Mouse (Mus musculus) midbrain, embryonic 15.5 days (tissue): ENCODE data around the gene Nr3c2. TPM values are rescaled to one million over a fixed set of nuclear protein-coding genes. Genes with fewer than 3 reads are reported as not detected.

Experiments used
- ATAC-seq: fragments of 200-750 bp; cut with Nextera tagmentation; replicated peaks from 2 replicates; pipeline ENCODE4 v1.8.0; 2017; ENCODE audit warnings: moderate TSS enrichment
- H3K27ac ChIP-seq: fragments of 300-500 bp; sonication (generic); 2 replicates; pipeline ENCODE4 v1.5.1; 2015; ENCODE audit warnings: mild to moderate bottlenecking, inconsistent platforms
- H3K27me3 ChIP-seq: fragments of 300-500 bp; sonication (generic); replicated peaks from 2 replicates; pipeline ENCODE4 v1.6.1; 2015; ENCODE audit warnings: inconsistent platforms
- H3K36me3 ChIP-seq: fragments of 300-500 bp; sonication (generic); replicated peaks from 2 replicates; pipeline ENCODE4 v1.6.1; 2015; ENCODE audit warnings: inconsistent platforms
- H3K4me1 ChIP-seq: fragments of 300-500 bp; sonication (generic); 2 replicates; pipeline ENCODE4 v1.6.1; 2015; ENCODE audit warnings: inconsistent platforms
- H3K4me2 ChIP-seq: fragments of 300-500 bp; sonication (generic); 2 replicates; pipeline ENCODE4 v1.6.1; 2015; ENCODE audit warnings: inconsistent platforms, mild to moderate bottlenecking, moderate library complexity
- H3K4me3 ChIP-seq: fragments of 300-500 bp; sonication (generic); 2 replicates; pipeline ENCODE4 v1.5.1; 2015; ENCODE audit warnings: mild to moderate bottlenecking, inconsistent platforms
- H3K9ac ChIP-seq: fragments of 300-500 bp; sonication (generic); 2 replicates; pipeline ENCODE4 v1.6.1; 2015; ENCODE audit warnings: mild to moderate bottlenecking, inconsistent platforms
- H3K9me3 ChIP-seq: fragments of 300-500 bp; sonication (generic); 2 replicates; pipeline ENCODE4 v1.6.1; 2016; ENCODE audit warnings: inconsistent platforms
- WGBS: fragments of 180-500 bp; shearing (Covaris S2); methylation state at CpG from one replicate; pipeline ENCODE4 v1.1.7; 2015; ENCODE audit warnings: mixed read lengths; 5-methylcytosine and 5-hydroxymethylcytosine counted together
- polyA plus RNA-seq: library from polyadenylated mRNA; unstranded; fragments of >200 nt; fragmentation: Nextera tagmentation; extraction: Ambion mirVana; gene quantifications from 2 replicates; pipeline ENCODE4 v1.2.1, GENCODE M21; 2015

Gene Nr3c2
- polyA plus RNA-seq, 1 experiment from 2014 or later, result 4.4 TPM

DNA sequence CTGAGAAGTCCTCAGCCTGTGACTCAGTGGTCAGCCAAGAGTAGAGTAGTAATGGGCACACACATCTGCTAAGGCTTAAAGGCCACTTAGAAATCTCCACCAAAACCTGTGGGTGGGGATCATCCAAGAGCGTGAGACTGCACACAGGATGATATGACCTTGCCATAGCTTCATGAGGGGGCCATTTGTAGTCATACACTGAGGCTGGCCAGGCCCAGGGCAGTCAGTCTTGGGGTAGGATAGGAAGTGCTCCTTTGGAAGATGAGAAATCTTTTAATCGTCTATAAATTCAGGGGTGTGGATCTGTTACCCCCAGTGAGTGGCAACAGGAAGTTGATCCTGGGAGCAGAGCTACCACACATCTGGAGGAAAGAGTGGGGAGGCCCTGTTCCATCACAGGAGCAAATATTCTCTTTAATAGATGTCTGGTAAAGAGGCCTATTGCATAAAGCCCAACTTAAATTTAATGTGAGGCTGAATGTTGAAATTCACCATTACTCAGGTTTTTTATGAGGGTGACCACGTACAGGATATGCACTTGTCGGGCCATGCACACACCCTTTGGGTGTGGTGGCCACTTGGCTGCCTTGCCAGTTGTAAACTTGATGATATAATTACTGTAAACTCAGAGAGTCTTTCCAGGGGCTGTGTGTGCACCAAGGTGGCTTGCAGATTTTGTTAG is 270.7 kb downstream of the Nr3c2 start:
- H3K9me3 ChIP-seq, result no peaks in the 10 kb centered on the region
- no peaks in the 10 kb centered on the region for H3K4me1 ChIP-seq
- H3K9ac ChIP-seq, result no peak overlapping the region
- no peak overlapping the region for H3K4me3 ChIP-seq
- no peak for ATAC-seq
- H3K27ac ChIP-seq, result no peak overlapping the region
- 92% methylated on average over 4 of the region's 4 CpGs for WGBS
- no peaks in the 10 kb centered on the region for H3K36me3 ChIP-seq
- H3K4me2 ChIP-seq, result no peak overlapping the region
- no peaks in the 10 kb centered on the region for H3K27me3 ChIP-seq

DNA sequence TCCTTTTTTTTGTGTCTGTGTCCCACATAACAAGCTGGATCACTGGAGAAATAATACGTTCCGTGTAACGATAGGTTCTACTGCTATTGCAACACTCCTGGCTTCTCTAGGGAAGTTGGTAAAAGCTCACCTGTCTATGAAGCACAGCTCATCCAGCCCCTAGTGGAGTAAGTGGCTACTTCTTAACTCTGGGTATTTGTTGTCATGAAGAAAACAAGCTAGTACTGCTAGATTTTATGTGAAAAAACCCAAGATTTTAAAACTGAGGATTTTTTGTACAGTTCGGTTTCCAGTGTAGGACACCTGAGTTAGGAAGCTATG is 271.2 kb downstream of the Nr3c2 start:
- H3K36me3 ChIP-seq, result no peaks in the 10 kb centered on the region
- no peaks in the 10 kb centered on the region for H3K27me3 ChIP-seq
- no peaks in the 10 kb centered on the region for H3K9me3 ChIP-seq
- no peak overlapping the region for H3K4me2 ChIP-seq
- no peak for ATAC-seq
- 94% methylated on average over 4 of the region's 4 CpGs for WGBS
- H3K9ac ChIP-seq, result no peak overlapping the region
- H3K4me3 ChIP-seq, result no peak overlapping the region
- no peaks in the 10 kb centered on the region for H3K4me1 ChIP-seq
- H3K27ac ChIP-seq, result no peak overlapping the region

DNA sequence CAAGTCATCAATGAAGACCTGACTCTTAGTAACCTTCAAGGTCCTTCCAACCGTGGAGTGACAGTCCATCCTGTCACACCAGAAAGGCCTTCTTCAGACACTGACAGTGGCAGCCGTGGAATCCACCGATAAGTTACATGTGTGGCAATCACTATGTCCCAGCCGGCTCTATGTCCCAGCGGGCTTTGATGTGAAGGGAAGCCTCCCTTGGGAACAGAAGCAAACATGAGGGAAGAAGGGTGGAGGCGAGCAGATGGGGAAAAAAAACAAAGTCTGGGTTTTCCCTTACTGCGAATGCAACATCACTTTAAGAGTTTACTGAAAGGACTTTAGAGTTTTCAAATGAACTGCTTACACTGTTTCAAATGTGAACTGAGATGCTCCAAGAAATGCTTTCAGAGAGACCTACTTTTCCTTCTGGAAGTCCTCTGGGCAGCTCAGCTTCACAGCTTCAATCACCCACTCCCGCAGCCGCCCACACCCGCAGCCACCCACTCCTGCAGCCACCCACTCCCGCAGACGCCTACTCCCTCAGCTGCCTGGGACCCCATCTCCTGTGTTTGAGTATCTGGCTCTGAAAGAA is 273.9 kb downstream of the Nr3c2 start:
- Histone ChIP-seq H3K27me3 (no peaks in the 10 kb centered on the region), H3K9me3 (no peaks in the 10 kb centered on the region), H3K4me2 (no peak overlapping the region), H3K4me3 (no peak overlapping the region), H3K9ac (no peak overlapping the region), H3K27ac (no peak overlapping the region), H3K36me3 (no peaks in the 10 kb centered on the region), H3K4me1 (no peaks in the 10 kb centered on the region)
- ATAC-seq, result no peak
- WGBS, result 79% methylated on average over 12 of the region's 12 CpGs

DNA sequence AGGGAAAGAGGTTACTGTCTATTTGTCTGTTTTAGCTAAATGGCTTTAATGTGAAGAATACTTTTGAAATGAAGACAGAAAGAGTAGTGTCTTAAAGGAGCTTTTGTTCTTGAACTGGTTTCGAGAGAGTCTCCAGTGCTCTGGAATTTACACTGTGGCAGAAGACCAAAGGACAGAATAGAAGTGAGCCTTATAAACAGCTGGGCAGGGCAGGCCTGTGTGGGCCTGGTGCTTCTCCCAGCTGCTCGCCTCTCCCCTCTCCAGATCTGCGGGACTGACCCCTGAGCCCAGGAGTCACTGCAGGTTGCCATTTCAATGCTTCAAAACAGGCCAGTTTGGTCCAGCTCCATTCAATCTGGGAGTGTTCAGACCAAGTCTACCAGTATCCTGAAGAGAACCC is 274.5 kb downstream of the Nr3c2 start:
- WGBS, result 56% methylated on average over 3 of the region's 3 CpGs
- H3K27ac ChIP-seq, result no peak overlapping the region
- ATAC-seq, result no peak
- no peaks in the 10 kb centered on the region for H3K36me3 ChIP-seq
- H3K4me3 ChIP-seq, result no peak overlapping the region
- H3K27me3 ChIP-seq, result no peaks in the 10 kb centered on the region
- no peaks in the 10 kb centered on the region for H3K4me1 ChIP-seq
- H3K4me2 ChIP-seq, result no peak overlapping the region
- H3K9ac ChIP-seq, result no peak overlapping the region
- H3K9me3 ChIP-seq, result no peaks in the 10 kb centered on the region

DNA sequence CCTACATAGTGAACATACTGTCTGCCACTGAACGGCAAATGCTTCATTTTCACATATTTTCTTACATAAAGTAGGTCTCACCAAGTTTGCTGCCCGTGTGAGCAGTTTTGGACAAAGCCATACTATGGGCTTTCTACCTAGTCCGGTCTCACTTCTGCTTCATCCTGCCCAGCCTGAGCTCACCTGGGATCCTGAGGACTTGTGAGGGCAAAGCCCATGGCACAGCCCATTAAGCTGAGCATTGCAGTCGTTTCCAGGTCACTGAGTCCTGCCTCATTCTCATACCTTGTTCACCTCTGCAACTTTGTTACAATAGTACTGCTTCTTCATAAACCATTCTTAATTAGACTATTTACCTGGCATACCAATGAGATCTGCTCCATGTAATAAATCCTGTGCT is 276.2 kb downstream of the Nr3c2 start:
- ATAC-seq, result no peak
- 90% methylated on average over 4 of the region's 4 CpGs for WGBS
- Histone ChIP-seq H3K9me3 (no peaks in the 10 kb centered on the region), H3K4me2 (no peak overlapping the region), H3K9ac (no peak overlapping the region), H3K27me3 (no peaks in the 10 kb centered on the region), H3K4me1 (no peaks in the 10 kb centered on the region), H3K36me3 (no peaks in the 10 kb centered on the region), H3K27ac (no peak overlapping the region), H3K4me3 (no peak overlapping the region)

DNA sequence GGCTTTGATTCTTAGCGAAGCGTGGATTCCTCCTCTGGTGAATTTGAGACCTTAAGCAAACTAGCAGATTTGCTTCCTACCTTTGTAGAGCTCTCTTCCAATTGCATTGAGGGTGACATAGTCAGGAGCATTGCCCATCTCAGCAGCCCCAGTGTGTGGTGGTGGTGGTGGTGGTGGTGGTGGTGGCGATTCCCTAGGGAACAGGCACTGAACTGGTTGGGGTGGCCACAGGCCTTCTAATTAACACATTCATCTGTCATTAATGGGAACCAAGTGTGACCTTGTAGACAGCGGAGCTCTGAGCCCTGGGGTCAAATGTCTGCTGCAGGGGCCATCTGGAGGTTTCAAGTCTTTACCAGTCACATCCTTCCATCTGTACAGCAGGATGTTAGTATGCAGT is 277.1 kb downstream of the Nr3c2 start:
- no peak overlapping the region for H3K9ac ChIP-seq
- no peaks in the 10 kb centered on the region for H3K4me1 ChIP-seq
- WGBS, result 83% methylated on average over 4 of the region's 4 CpGs
- no peaks in the 10 kb centered on the region for H3K9me3 ChIP-seq
- ATAC-seq, result no peak
- no peaks in the 10 kb centered on the region for H3K27me3 ChIP-seq
- H3K4me2 ChIP-seq, result no peak overlapping the region
- no peak overlapping the region for H3K27ac ChIP-seq
- H3K36me3 ChIP-seq, result no peaks in the 10 kb centered on the region
- no peak overlapping the region for H3K4me3 ChIP-seq

DNA sequence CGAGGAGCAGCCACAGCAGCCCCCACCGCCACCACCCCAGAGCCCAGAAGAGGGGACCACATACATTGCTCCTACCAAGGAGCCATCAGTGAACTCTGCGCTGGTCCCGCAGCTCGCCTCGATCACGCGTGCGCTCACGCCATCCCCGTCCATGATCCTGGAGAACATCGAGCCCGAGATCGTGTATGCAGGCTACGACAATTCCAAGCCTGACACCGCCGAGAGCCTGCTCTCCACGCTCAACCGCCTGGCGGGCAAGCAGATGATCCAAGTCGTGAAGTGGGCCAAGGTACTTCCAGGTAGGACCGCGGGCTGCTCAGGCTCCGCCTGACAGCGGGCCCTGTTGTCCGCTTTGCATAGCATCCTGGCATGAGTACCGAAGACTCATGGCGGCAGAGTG is 286.6 kb downstream of the Nr3c2 start:
- Histone ChIP-seq H3K4me2 (no peak overlapping the region), H3K4me1 (no peaks in the 10 kb centered on the region), H3K9me3 (no peaks in the 10 kb centered on the region), H3K27me3 (no peaks in the 10 kb centered on the region), H3K36me3 (no peaks in the 10 kb centered on the region), H3K4me3 (no peak overlapping the region), H3K27ac (no peak overlapping the region), H3K9ac (no peak overlapping the region)
- 95% methylated on average over 28 of the region's 28 CpGs for WGBS
- no peak for ATAC-seq

DNA sequence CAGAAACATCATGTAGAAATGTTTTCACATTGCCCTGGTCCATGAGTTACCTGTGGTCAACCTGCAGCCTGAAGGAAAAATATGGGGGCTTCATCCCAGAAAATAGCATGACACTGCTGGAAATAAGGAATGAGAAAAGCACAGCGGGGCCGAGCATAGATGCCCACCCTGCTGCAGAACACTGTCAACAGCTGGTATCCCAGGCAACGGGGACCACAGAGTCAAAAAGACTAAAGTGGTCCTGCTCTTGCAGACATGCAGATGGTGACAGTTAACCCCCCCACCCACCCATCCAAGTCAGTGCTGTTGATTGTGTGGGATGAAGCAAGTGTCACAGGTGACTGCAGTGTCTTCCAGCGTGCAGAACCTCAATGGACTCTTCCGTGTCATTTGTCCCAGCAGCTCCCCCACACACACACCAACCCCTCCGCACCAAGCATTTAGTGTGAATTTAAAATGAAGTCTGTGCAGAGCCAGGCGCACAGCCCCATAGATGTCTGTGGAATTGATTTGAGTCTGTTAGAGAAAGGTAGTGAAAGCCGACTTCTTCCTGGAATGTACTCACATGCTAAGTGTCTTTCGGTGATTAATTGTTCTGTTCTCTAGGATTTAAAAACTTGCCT is 287.8 kb downstream of the Nr3c2 start:
- no peaks in the 10 kb centered on the region for H3K9me3 ChIP-seq
- no peak overlapping the region for H3K4me3 ChIP-seq
- H3K9ac ChIP-seq, result no peak overlapping the region
- no peaks in the 10 kb centered on the region for H3K4me1 ChIP-seq
- H3K27ac ChIP-seq, result no peak overlapping the region
- H3K4me2 ChIP-seq, result no peak overlapping the region
- H3K27me3 ChIP-seq, result no peaks in the 10 kb centered on the region
- 72% methylated on average over 9 of the region's 9 CpGs for WGBS
- H3K36me3 ChIP-seq, result no peaks in the 10 kb centered on the region
- ATAC-seq, result peak; percentile 66; the same call in 1 of the 2 replicates

DNA sequence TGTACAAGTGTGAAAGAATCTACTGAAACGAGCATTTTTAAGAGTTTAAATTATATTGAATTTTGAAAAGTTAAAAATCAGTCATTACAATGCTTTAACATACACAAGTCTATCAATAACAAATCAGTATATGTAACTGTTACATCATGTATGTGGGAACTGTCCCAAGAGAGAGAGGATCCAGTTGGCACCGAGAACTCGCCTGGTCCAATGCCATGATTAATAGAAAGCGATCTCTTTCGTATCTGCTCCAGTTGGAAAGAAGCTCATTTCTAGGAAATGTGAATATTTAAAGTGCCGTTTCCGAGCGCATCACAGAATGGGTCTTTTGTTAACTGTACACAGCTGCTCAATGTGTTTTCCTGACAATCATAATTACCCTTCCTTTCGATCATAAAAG is 288.5 kb downstream of the Nr3c2 start:
- Histone ChIP-seq H3K9ac (no peak overlapping the region), H3K4me3 (no peak overlapping the region), H3K36me3 (no peaks in the 10 kb centered on the region), H3K27ac (no peak overlapping the region), H3K4me1 (no peaks in the 10 kb centered on the region), H3K27me3 (no peaks in the 10 kb centered on the region), H3K9me3 (no peaks in the 10 kb centered on the region), H3K4me2 (no peak overlapping the region)
- WGBS, result 72% methylated on average over 9 of the region's 9 CpGs
- ATAC-seq, result no peak

DNA sequence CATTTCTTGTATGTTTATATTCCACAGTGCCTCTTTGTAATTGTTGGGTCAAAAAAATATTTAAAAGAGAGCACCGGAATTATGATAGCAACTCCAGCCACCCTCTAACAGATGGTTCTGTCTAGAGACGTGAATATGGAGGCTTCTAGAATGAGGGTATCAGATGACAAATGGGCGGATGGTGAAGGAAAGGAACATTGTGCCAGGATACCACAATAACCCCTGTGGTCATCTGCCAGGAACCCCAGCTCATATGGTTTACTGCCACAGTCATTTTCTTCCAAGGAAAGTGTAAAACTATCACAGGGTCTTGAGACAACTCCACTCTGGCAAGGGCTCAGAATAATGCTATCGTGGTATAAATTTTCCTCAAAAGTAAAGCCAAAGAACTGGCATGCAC is 289.1 kb downstream of the Nr3c2 start:
- WGBS, result 79% methylated on average over 4 of the region's 4 CpGs
- Histone ChIP-seq H3K9me3 (no peaks in the 10 kb centered on the region), H3K27ac (no peak overlapping the region), H3K4me3 (no peak overlapping the region), H3K27me3 (no peaks in the 10 kb centered on the region), H3K4me2 (no peak overlapping the region), H3K9ac (no peak overlapping the region), H3K4me1 (no peaks in the 10 kb centered on the region), H3K36me3 (no peaks in the 10 kb centered on the region)
- no peak for ATAC-seq

DNA sequence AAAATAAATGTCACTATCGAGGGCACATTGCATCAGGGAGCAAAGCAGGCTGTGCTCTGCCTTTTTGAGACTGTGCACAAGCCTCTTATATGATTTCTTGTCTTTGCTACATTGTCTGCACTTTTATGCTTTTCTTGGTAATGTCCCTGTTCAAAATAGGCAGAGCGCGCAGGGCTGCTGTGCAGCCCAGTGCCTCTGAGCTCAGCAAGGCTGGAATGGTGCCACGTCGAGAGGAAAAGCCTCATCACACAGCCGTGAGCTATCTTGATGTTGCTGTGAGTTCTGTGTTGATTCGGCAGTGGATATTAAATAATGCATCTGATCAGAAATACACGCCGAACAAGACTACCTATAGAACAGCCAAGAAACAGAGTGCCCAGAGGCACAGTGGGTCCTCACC is 290.1 kb downstream of the Nr3c2 start:
- Histone ChIP-seq H3K9me3 (no peaks in the 10 kb centered on the region), H3K4me1 (no peaks in the 10 kb centered on the region), H3K27ac (no peak overlapping the region), H3K4me3 (no peak overlapping the region), H3K36me3 (no peaks in the 10 kb centered on the region), H3K27me3 (no peaks in the 10 kb centered on the region), H3K4me2 (no peak overlapping the region), H3K9ac (no peak overlapping the region)
- ATAC-seq, result no peak
- WGBS, result 80% methylated on average over 9 of the region's 9 CpGs

DNA sequence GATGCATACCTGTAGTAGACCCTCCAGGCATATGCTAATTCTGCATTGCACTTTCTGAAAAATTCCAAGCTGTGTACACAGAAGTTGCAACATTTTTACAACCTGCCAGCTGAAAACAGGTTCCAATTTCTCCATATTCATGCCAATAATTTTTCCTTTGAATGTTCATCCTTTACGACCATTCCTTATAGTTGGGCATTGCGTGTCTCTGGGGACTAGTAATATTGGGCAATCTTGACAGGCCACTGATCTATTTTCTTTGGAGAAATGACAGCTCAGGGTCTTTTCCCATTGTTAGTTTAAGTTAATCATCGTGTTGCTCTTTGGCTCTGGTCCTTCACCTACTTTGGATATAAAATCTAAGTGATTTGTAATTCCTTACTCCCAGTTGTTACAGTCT is 291.2 kb downstream of the Nr3c2 start:
- no peaks in the 10 kb centered on the region for H3K4me1 ChIP-seq
- H3K4me2 ChIP-seq, result no peak overlapping the region
- no peak for ATAC-seq
- no peak overlapping the region for H3K9ac ChIP-seq
- H3K27ac ChIP-seq, result no peak overlapping the region
- no peak overlapping the region for H3K4me3 ChIP-seq
- no peaks in the 10 kb centered on the region for H3K9me3 ChIP-seq
- no peaks in the 10 kb centered on the region for H3K27me3 ChIP-seq
- WGBS, result 90% methylated on average over 3 of the region's 3 CpGs
- H3K36me3 ChIP-seq, result no peaks in the 10 kb centered on the region

DNA sequence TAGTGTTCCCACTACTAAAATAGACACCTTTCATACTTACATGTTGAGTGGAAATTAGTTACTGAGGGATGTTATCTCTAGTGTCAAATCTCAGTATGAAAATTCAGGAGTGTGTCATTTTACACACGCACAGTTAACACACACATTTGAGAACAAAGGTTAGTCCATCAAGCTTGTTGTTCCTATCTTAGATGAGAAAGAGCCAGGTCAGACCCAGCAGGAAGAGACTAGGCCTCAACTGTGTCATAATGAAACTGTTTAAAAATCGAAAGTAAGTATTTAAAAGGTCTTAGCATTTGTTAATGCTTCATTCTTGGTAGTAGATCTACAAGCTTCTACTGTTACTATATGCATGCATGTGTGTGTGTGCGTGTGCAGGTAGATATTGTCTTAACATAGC is 310.1 kb downstream of the Nr3c2 start:
- H3K36me3 ChIP-seq, result no peaks in the 10 kb centered on the region
- no peaks in the 10 kb centered on the region for H3K9me3 ChIP-seq
- no peak for ATAC-seq
- no peaks in the 10 kb centered on the region for H3K4me1 ChIP-seq
- H3K4me2 ChIP-seq, result no peak overlapping the region
- no peaks in the 10 kb centered on the region for H3K27me3 ChIP-seq
- H3K27ac ChIP-seq, result no peak overlapping the region
- 84% methylated on average over 3 of the region's 3 CpGs for WGBS
- H3K9ac ChIP-seq, result no peak overlapping the region
- H3K4me3 ChIP-seq, result no peak overlapping the region
